Mouse (Mus musculus) lung, postnatal 0 days (tissue): ENCODE data around the gene Inka1. TPM values are rescaled to one million over a fixed set of nuclear protein-coding genes. Genes with fewer than 3 reads are reported as not detected.

Experiments
- ATAC-seq: fragments of 200-750 bp; cut with Nextera tagmentation; 2 replicates; pipeline ENCODE4 v1.8.0; 2017; ENCODE audit warnings: moderate library complexity
- DNase-seq: peaks from one replicate; pipeline ENCODE4 v3.0.0-alpha.2; 2016; ENCODE audit warnings: low spot score
- H3K27ac ChIP-seq: fragments of 300-500 bp; sonication (generic); 2 replicates; pipeline ENCODE4 v1.5.1; 2014; ENCODE audit warnings: antibody characterized with exemption, mild to moderate bottlenecking, low read length, mixed read lengths
- H3K27me3 ChIP-seq: fragments of 300-500 bp; sonication (generic); replicated peaks from 2 replicates; pipeline ENCODE4 v1.6.1; 2014; ENCODE audit warnings: low read length, mixed read lengths; ENCODE audit not compliant: insufficient read depth
- H3K36me3 ChIP-seq: fragments of 300-500 bp; sonication (generic); 2 replicates; pipeline ENCODE4 v1.6.1; 2014; ENCODE audit warnings: low read length, mixed read lengths; ENCODE audit not compliant: insufficient read depth
- H3K4me1 ChIP-seq: fragments of 300-500 bp; sonication (generic); 2 replicates; pipeline ENCODE4 v1.6.1; 2014; ENCODE audit warnings: antibody characterized with exemption, low read depth, low read length, mixed read lengths; ENCODE audit not compliant: insufficient read depth
- H3K4me2 ChIP-seq: fragments of 300-500 bp; sonication (generic); replicated peaks from 2 replicates; pipeline ENCODE4 v1.6.1; 2014; ENCODE audit warnings: low read depth, mild to moderate bottlenecking, low read length, moderate library complexity, mixed read lengths
- H3K4me3 ChIP-seq: fragments of 300-500 bp; sonication (generic); 2 replicates; pipeline ENCODE4 v1.5.1; 2014; ENCODE audit warnings: low read depth, low read length
- H3K9ac ChIP-seq: fragments of 300-500 bp; sonication (generic); replicated peaks from 2 replicates; pipeline ENCODE4 v1.6.1; 2014; ENCODE audit warnings: low read depth, mild to moderate bottlenecking
- H3K9me3 ChIP-seq: fragments of 300-500 bp; sonication (generic); 2 replicates; pipeline ENCODE4 v1.6.1; 2016; ENCODE audit warnings: low read length, mixed read lengths
- CTCF ChIP-seq: IDR thresholded peaks from 2 replicates; pipeline ENCODE4 v1.5.1; 2016; ENCODE audit warnings: antibody characterized with exemption, mild to moderate bottlenecking
- EP300 ChIP-seq: IDR thresholded peaks from 2 replicates; pipeline ENCODE4 v1.6.1; 2016; ENCODE audit warnings: antibody characterized with exemption, mild to moderate bottlenecking, control low read depth
- WGBS: fragments of 180-500 bp; shearing (Covaris S2); extraction: QIAGEN DNeasy Blood & Tissue Kit; methylation state at CpG from one replicate; pipeline ENCODE4 v1.1.7; 2014; 5-methylcytosine and 5-hydroxymethylcytosine counted together
- polyA plus RNA-seq: library from polyadenylated mRNA; unstranded; fragments of >200 nt; fragmentation: Nextera tagmentation; extraction: Ambion mirVana; gene quantifications from 2 replicates; pipeline ENCODE4 v1.2.1, GENCODE M21; 2015

Gene Inka1
- polyA plus RNA-seq, 1 experiment from 2014 or later = 65.0 TPM

DNA sequence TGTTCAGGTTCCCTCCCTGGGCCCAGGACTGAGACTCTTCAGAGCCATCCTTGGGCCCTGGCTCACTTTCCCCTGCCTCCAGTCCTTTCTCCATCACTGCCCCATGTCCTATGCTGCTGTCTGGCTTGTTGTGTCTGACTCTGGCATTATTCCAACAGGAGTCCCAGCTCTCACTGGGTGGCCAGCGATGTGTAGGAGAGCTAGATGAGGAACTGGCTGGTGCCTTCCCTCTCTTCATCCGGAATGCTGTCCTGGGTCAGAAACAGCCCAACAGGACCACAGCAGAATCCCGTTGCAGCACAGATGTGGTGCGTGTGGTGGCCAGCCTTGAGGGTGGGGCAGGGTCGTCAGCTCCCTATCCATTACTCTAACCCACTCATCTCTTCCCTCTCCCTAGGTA, 15.4 kb downstream of the Inka1 start:
- Histone ChIP-seq H3K27me3 (no peaks in the 10 kb centered on the region), H3K9me3 (no peaks in the 10 kb centered on the region), H3K36me3 (no peaks in the 10 kb centered on the region), H3K4me1 (peaks cover 5% of the 10 kb centered on the region; the same call in 1 of the 2 replicates), H3K27ac (no peak overlapping the region), H3K4me3 (no peak overlapping the region), H3K4me2 (no peak overlapping the region), H3K9ac (no peak overlapping the region)
- TF ChIP-seq EP300 (no peak), CTCF (no peak)
- ATAC-seq (no peak), DNase-seq (no peak)
- 72% methylated on average over 5 of the region's 5 CpGs for WGBS

DNA sequence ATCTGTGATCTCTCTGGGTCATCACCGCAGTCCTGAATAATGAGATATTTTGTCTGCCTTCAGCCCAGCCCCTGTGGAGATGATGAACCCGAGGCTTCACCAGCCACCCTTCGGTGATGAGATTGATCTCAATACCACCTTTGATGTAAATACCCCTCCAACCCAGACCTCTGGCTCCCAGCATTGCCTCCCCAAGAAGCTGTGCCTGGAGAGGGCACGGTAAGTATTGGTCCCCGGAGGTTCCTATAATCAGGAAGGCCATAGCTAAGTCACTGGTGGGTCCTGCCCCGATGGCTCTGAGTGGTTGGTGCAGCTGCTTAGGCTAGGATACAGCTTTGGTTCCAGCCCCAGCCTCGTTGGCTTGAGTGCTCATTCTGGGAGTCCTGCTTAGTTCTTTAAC, 17.1 kb downstream of the Inka1 start:
- Histone ChIP-seq H3K27me3 (no peaks in the 10 kb centered on the region), H3K4me2 (no peak overlapping the region), H3K36me3 (no peaks in the 10 kb centered on the region), H3K4me3 (no peak overlapping the region), H3K4me1 (no peaks in the 10 kb centered on the region), H3K27ac (no peak overlapping the region), H3K9me3 (no peaks in the 10 kb centered on the region), H3K9ac (no peak overlapping the region)
- DNase-seq (no peak), ATAC-seq (no peak)
- 89% methylated on average over 7 of the region's 7 CpGs for WGBS
- TF ChIP-seq EP300 (no peak), CTCF (no peak)

GRCm38 (mm10) chr9:107967437-107967836, 18.2 kb downstream of the Inka1 start:
- H3K4me1 ChIP-seq = no peaks in the 10 kb centered on the region
- DNase-seq (no peak), ATAC-seq (peak; percentile 43; the same call in 1 of the 2 replicates)
- TF ChIP-seq EP300 (0 out of 2 replicates have a peak, but pooled peaks have one; percentile 30), CTCF (peak; percentile 13; the same call in 1 of the 2 replicates)
- H3K36me3 ChIP-seq = no peaks in the 10 kb centered on the region
- no peak overlapping the region for H3K4me3 ChIP-seq
- no peaks in the 10 kb centered on the region for H3K27me3 ChIP-seq
- 63% methylated on average over 6 of the region's 6 CpGs for WGBS
- no peak overlapping the region for H3K27ac ChIP-seq
- no peak overlapping the region for H3K4me2 ChIP-seq
- H3K9ac ChIP-seq = no peak overlapping the region
- H3K9me3 ChIP-seq = no peaks in the 10 kb centered on the region

- 74% methylated on average over 10 of the region's 10 CpGs for WGBS
These were observed 19.0 kb downstream of the Inka1 start for GRCm38 (mm10) chr9:107966676-107967075.

DNA sequence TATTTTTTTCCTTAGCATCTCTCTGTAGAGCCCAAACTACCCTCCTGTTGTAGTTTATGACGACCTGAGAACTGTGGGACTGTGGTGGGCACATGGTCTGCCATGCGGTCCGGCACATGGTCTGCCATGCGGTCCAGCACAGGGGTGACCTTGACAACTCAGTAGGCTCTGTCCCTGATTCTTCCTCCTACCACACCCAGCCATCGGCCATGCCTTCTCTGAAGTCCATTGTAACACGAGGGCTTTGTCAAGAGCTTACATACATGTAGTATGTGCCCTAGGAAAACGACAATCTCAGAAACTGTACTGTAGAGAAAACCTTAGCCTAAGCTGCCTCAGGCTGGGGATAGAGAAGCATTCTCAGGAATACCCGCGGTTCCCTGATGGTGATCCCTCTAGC, 21.0 kb downstream of the Inka1 start:
- H3K36me3 ChIP-seq = no peaks in the 10 kb centered on the region

More at GRCm38 (mm10) chr9:107966676-107967075, 19.0 kb downstream of the Inka1 start:
- Histone ChIP-seq H3K36me3 (no peaks in the 10 kb centered on the region), H3K27me3 (no peaks in the 10 kb centered on the region), H3K9me3 (no peaks in the 10 kb centered on the region), H3K4me1 (no peaks in the 10 kb centered on the region), H3K9ac (no peak overlapping the region), H3K4me2 (no peak overlapping the region), H3K27ac (no peak overlapping the region), H3K4me3 (no peak overlapping the region)
- no peak for DNase-seq
- ATAC-seq = no peak
- TF ChIP-seq EP300 (no peak), CTCF (no peak)

GRCm38 (mm10) chr9:107963700-107964099, 22.0 kb downstream of the Inka1 start:
- whole genome bisulfite sequencing = 13% methylated on average over 5 of the region's 5 CpGs
- Histone ChIP-seq H3K4me3 (no peak overlapping the region), H3K9ac (no peak overlapping the region), H3K27me3 (no peaks in the 10 kb centered on the region), H3K4me1 (no peaks in the 10 kb centered on the region), H3K9me3 (no peaks in the 10 kb centered on the region), H3K4me2 (no peak overlapping the region), H3K27ac (no peak overlapping the region), H3K36me3 (no peaks in the 10 kb centered on the region)
- ATAC-seq (peak; percentile 84), DNase-seq (peak; percentile 93)
- TF ChIP-seq CTCF = peak; percentile 96
- no peak for TF ChIP-seq EP300

More for the DNA sequence above, 21.0 kb downstream of the Inka1 start:
- H3K9me3 ChIP-seq = no peaks in the 10 kb centered on the region
- no peak for ATAC-seq
- no peak overlapping the region for H3K9ac ChIP-seq
- 91% methylated on average over 9 of the region's 9 CpGs for WGBS
- no peak overlapping the region for H3K4me2 ChIP-seq
- no peak for DNase-seq
- no peaks in the 10 kb centered on the region for H3K27me3 ChIP-seq
- H3K4me1 ChIP-seq = no peaks in the 10 kb centered on the region
- no peak overlapping the region for H3K4me3 ChIP-seq
- TF ChIP-seq CTCF (no peak), EP300 (no peak)
- H3K27ac ChIP-seq = no peak overlapping the region

- TF ChIP-seq CTCF (no peak), EP300 (no peak)
- no peaks in the 10 kb centered on the region for H3K36me3 ChIP-seq
- DNase-seq (no peak), ATAC-seq (no peak)
- WGBS = 95% methylated on average over 9 of the region's 9 CpGs
- H3K9ac ChIP-seq = no peak overlapping the region
- no peaks in the 10 kb centered on the region for H3K9me3 ChIP-seq
- H3K27me3 ChIP-seq = no peaks in the 10 kb centered on the region
- H3K4me2 ChIP-seq = no peak overlapping the region
- no peaks in the 10 kb centered on the region for H3K4me1 ChIP-seq
- H3K4me3 ChIP-seq = no peak overlapping the region
- H3K27ac ChIP-seq = no peak overlapping the region
These were observed 22.8 kb downstream of the Inka1 start for GRCm38 (mm10) chr9:107962916-107963315.
